Mouse (Mus musculus): ENCODE results near the gene Rhag.

The Rhag gene

GRCm38 (mm10) chr17:40810934-40811333 is at the start of gene Rhag:
TSS of gene Rhag (plus strand) at chr17:40811126.
- DNase-seq (ENCODE audit: low spot score): peak; percentile 90

GRCm38 (mm10) chr17:40763662-40764061 is 47.3 kb upstream of the Rhag start:
- peak; percentile 2 for DNase-seq (ENCODE audit: low spot score)

DNA sequence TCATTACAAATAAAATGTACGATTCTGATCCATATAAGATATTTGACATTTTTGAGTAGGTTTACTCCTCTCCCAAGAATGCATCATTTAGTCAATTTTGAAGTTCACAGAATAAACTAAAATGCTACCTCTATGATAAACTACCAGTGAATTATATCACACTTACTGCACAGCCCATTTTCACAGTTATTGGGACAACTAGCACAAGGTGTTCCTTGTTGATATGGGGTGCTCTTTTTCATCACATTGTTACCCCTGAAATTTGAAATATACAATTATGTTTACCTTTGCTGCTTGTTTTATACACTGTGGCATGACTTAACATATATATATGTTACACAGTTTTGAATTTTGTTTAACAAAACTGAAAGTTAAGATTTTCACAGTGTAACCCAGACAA is 43.8 kb upstream of the Rhag start:
- DNase-seq (ENCODE audit: low spot score): peak; percentile 34

- no peak for DNase-seq (ENCODE audit: low spot score)
Observed at GRCm38 (mm10) chr17:40789877-40790276, 21.0 kb upstream of the Rhag start.

- peak; percentile 84 for DNase-seq (ENCODE audit: low spot score)
Observed at GRCm38 (mm10) chr17:40793921-40794854, 16.7 kb upstream of the Rhag start.

DNA sequence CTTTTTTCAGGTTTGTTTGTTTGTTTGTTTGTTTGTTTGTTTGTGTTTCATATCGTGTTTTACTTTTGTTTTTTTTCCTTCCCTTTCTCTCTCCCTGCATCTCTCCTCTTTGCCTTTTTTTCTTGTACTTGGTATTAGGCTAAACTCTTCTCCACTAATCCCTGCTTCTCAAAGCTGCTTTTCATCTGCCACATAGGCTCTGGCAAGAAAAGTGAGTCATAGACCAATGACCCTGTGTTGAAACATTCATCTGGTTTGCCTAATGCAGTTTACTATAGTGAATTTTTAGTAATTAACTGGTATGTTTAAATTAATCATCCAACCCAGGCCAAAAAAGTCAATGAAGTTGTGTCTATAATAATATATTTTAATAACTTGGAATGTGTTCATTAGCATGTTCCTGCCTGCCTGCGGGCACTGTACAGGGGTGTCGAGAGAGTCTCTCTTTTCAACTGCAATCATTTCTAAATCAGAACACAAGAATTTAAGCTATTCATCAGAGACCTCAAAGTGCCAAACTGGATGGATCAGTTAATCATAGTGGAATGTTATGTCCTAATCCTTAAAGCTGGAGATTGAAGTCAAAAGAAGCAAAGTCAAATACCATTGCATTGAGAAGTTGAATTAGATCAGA is 8.1 kb upstream of the Rhag start:
- DNase-seq (ENCODE audit: low spot score): no peak

DNA sequence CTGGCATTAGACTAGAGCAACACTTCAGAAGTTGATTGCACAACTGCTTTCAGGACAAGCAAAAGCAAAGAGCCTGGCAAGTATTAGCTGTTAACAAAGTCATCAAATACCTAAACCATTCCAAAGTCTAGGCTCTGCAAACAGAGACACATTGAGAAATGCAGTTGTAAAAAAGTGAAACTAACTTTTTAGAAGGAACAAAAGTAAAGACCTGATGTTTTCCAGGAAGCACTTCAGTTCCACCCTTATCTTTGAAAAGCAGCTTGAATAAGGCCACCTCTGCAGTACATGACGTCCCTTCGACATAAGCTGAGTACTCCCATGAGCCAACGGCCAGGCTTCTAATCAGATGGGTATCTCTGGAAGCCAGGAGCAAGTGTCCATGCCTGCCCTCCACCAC is 4.4 kb upstream of the Rhag start:
- peak; percentile 90 for DNase-seq (ENCODE audit: low spot score)

- DNase-seq (ENCODE audit: low spot score): peak; percentile 65
Observed at GRCm38 (mm10) chr17:40806953-40807572, 3.9 kb upstream of the Rhag start, which contains the start of gene Crisp2. TSS of gene Crisp2 (minus strand) at chr17:40807003.

DNA sequence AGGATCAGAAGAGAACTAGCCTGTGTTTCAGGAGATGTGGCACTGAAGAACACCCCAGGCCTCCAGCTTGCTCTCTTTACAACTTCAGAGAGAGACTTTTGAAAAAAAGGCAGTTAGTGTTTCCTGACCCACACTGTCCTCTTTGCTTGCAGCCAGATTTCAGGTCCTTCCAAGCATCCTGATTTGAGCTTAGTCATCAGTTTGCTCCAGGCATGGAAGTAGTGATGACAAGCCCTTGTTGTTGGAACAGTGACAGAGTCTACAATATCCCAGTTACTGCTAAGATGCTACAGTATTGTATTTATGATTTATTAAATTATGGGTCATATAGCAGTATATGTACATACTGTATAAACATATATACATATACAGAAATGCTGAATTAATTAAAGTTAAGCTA is 2.9 kb upstream of the Rhag start:
- DNase-seq (ENCODE audit: low spot score): no peak

- no peak for DNase-seq (ENCODE audit: low spot score)
Observed at GRCm38 (mm10) chr17:40811560-40811959, 634 bp downstream of the Rhag start.

- DNase-seq (ENCODE audit: low spot score): peak; percentile 60
Observed at GRCm38 (mm10) chr17:40812259-40812658, 1.3 kb downstream of the Rhag start.

DNA sequence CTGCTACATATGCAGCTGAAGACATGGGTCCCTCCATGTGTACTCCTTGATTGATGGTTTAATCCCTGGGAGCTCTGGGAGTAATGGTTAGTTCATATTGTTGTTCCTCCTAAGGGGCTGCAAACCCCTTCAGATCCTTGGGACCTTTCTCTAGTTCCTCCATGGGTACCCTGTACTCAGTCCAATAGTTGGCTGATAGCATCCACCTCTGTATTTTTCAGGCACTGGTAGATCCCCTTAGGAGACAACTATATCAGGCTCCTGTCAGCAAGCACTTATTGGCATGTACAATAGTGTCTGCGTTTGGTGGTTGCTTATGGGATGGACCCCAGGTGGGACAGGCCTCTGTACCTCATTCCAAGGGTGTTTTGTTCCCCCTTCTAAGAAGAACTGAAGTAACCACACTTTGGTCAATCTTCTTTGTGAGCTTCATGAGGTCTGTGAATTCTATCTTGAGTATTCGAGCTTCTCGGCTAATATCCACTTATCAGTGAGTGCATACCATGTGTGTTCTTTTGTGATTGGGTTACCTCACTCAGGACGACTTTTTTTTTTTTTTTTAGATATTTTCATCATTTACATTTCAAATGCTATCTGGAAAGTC is 6.5 kb downstream of the Rhag start:
- DNase-seq (ENCODE audit: low spot score): peak; percentile 64

DNA sequence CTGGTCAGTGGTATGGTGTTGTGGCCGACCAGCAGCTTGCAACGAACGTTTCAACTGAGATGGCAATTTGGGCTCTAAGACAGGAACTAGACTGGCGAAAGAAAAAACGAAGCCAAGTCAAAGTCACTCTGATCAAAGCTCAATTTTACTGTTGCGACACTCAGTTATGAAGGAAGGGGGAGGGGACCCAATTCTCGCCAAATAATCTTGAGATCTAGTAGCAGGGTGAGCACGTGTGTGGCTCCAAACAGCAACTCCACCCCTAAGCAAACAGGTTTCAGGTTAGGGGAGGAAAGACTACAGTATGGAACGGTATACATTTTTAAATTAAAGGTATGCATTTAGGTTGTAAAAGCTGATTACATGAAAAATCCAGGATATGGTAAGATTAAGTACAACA is 10.6 kb downstream of the Rhag start:
- no peak for DNase-seq (ENCODE audit: low spot score)

DNA sequence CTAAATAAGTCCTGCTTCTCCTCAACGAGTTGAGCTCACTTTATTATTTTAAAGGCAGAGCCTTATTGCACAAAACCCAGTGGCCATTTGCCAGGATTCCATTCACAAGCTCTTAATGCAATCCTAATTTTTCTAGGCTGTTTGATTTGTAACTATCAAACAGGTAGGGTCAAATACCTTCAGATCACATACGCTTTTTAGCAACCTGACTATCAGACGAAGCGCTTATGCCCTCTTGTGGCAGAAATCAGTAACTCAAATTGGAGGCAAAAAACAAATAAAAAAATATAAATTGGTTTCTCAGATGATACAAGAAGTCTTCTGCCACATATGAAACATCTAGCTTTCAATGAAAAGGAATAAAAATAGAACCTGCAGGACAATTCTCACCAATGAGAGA is 12.9 kb downstream of the Rhag start:
- peak; percentile 53 for DNase-seq (ENCODE audit: low spot score)

- DNase-seq (ENCODE audit: low spot score): peak; percentile 45
Observed at GRCm38 (mm10) chr17:40824549-40824948, 13.6 kb downstream of the Rhag start.

GRCm38 (mm10) chr17:40831870-40832269 is 20.9 kb downstream of the Rhag start:
- DNase-seq (ENCODE audit: low spot score): no peak

DNA sequence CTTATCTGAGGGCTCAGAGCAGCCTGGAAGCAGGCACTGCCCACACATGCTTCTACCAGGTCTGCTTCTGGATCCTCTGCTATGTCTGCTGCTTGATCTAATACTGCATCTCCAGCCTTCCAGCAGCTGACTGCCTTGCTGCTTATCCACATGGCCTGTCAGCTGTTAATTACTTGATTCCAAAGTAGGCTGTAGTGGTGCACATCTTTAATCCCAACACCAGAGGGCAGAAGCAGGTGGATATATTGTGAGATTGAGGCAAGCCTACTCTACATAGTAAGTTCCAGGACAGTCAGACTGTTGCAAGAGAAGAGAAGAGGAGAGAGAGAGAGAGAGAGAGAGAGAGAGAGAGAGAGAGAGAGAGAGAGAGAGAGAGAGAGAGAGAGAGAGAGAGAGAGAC is 26.4 kb downstream of the Rhag start:
- no peak for DNase-seq (ENCODE audit: low spot score)

- no peak for DNase-seq (ENCODE audit: low spot score)
Observed at GRCm38 (mm10) chr17:40855065-40855464, 44.1 kb downstream of the Rhag start.

DNA sequence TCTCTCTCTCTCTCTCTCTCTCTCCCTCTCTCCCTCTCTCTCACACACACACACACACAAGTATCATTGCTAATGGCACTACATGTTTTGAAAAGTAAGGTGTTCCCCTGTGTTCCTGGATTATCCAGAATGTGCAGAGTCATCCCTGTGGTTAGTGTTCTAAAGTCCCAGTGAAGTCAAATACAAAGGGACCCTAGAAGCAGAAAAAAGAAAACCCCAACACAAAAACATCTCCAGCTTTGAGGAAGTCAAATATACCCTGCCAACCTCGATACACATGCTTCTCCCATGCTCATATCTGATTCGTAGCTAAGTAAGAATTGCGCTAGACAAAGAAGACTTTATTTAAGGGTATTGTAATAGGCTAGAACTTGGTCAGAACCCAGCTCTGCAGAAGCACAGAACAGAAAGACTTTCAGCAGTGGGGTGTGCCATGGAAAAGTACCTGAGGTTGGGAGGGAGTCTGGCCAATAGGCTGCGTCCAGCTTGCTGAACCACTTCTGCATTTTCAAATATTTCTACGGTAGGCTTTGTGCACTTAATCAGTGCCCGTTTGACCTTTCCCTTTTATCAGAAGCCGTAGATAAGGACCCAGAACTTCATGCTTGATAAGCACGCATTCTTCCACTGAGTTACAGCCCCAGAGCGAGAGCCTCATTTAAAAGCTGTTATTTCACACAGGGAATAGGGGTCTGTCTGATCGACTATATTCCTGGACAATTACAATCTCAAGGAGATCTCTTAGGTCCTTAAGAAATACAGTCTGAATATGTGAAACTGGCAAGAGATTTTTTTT is 58.2 kb downstream of the Rhag start:
- DNase-seq (ENCODE audit: low spot score): no peak

DNA sequence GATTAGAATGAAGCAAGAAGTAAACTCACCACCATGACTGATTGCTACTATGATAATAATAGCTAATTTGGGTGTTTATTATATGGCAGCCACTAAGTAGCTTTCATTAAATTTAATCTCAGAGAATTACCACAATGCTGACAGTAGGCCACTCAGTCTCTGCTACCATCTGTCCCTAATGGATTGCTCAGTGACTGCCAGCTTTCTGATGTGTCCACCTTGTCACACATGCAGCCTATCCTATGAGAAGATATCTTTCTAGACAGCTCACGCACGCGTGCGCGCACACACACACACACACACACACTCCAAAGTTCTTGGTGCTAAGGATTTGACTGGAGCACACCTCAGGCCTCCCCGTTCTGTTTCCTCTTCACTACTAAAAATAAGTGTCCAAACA is 61.7 kb downstream of the Rhag start:
- DNase-seq (ENCODE audit: low spot score): no peak

DNA sequence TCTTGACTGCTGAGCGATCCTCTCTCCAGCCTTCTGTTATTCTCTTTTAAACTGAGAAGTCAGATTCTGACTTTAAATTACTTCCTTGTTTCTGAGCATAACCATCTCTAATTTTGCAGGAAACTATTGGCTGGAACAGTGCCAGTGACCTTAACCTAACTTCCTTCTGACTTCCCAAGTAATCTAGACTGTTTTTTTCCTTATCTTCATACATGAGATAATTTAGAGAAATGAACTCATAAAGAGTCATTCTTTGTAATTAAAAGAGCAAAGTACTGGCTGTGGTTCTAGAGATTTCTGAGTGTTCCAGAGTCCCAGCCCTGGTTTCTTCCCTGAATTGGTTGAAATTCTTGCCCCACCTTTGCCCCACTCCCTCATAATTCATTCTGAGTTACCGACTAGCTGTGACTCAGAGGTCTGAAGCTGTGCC is 62.7 kb downstream of the Rhag start:
- no peak for DNase-seq (ENCODE audit: low spot score)

GRCm38 (mm10) chr17:40874701-40875100 is 63.8 kb downstream of the Rhag start:
- no peak for DNase-seq (ENCODE audit: low spot score)

All from c-Kit-positive CD71-positive TER-119-positive erythroid progenitor cells, embryonic 14.5 days (primary cell).